ENCODE assay signal across 8 mouse cellular contexts in the genomic region with DNA sequence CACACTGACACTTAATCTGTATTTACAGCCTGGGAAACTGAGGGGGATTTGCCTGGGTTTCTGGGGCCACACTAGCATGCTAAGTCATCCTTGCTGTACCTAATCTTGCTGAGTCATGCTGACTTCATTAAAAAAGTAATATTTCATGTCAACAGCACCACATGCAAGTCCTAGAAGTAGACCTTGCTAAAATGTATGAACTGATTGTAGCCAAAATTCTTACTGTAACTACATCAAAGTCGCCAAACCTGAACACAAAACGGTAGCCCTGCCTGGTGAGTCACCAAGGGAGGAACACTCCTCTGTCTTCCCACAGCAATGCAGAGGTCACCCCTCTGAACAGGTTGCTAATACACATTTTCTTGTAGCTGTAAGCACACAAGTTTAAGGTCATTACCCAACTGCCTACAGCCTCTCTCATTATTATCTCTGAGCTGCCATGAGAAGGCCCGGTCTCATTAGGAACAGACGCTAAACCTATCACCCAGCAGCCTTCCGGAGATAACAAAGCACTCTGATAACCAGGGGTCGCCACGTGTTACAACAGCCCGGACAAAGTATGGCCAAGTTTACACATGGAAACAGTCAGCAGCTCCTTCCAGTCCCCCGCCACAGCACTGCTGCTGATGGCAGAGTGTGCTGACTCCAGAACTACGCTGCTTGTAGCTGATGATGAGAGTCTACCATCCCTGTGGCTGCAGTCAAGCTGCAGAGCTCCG. TPM values are rescaled to one million over a fixed set of nuclear protein-coding genes. Genes with fewer than 3 reads are reported as not detected.
DNase-seq lines count a peak whose midpoint lies in the region; ATAC-seq and TF ChIP-seq lines count a peak whose summit lies in the region.
"Had no signal": no experiment of that assay in that cellular context is flagged by ENCODE, and none has a peak within 500 bp of the region (broad histone marks: within the 10 kb centered on the region; RNA-seq: fewer than 3 reads in every experiment).

No protein-coding gene starts in this region.

- H3K27ac ChIP-seq in limb, embryonic 12.5 days: peak overlapping the region; percentile 35; the same call in 1 of the 2 replicates
- H3K27ac ChIP-seq in cerebellum, adult 2 months (ENCODE audit: insufficient read depth, low read length): no peak overlapping the region
- H3K27ac ChIP-seq: embryonic facial prominence, embryonic 12.5 days had no signal

- H3K27me3 ChIP-seq in limb, embryonic 12.5 days: no peaks in the 10 kb centered on the region
- H3K27me3 ChIP-seq in cerebellum, adult 2 months (ENCODE audit: control insufficient read depth, insufficient read depth, low read length): no peaks in the 10 kb centered on the region
- H3K27me3 ChIP-seq: embryonic facial prominence, embryonic 12.5 days had no signal

- peak; percentile 36 for DNase-seq in urinary bladder, postnatal 14 days (ENCODE audit: low spot score)
- DNase-seq in urinary bladder, postnatal 10 days (ENCODE audit: low spot score): no peak
- peak; percentile 64 for DNase-seq in c-Kit-positive CD71-positive TER-119-negative erythroid progenitor cells, embryonic 14.5 days (ENCODE audit: low read depth)
- DNase-seq in urinary bladder, postnatal 25 days (ENCODE audit: low spot score): no peak
- DNase-seq in cerebellum, adult 2 months: no peak
- DNase-seq in frontal cortex, postnatal 14 days (ENCODE audit: low spot score in 2 of 2): no peak

- H3K36me3 ChIP-seq in limb, embryonic 12.5 days: peaks cover 7% of the 10 kb centered on the region; the same call in 1 of the 2 replicates
- H3K36me3 ChIP-seq: embryonic facial prominence, embryonic 12.5 days had no signal

- 54% methylated on average over 11 of the region's 11 CpGs for WGBS in limb, embryonic 12.5 days
- 86% methylated on average over 11 of the region's 11 CpGs for WGBS in cerebellum, adult 2 months

- H3K9me3 ChIP-seq in limb, embryonic 12.5 days: no peaks in the 10 kb centered on the region
- H3K9me3 ChIP-seq: embryonic facial prominence, embryonic 12.5 days had no signal

- no peak overlapping the region for H3K4me2 ChIP-seq in limb, embryonic 12.5 days
- H3K4me2 ChIP-seq: embryonic facial prominence, embryonic 12.5 days had no signal

- no peak for TF ChIP-seq CTCF in cerebellum, adult 2 months (IDR thresholded peaks at IDR 0.05; ENCODE audit: borderline replicate concordance, insufficient read depth, low read depth, low read length)

- H3K9ac ChIP-seq in limb, embryonic 12.5 days (replicated peaks): no peak overlapping the region
- H3K9ac ChIP-seq: embryonic facial prominence, embryonic 12.5 days had no signal

- TF ChIP-seq POLR2A in cerebellum, adult 2 months (IDR thresholded peaks at IDR 0.05; ENCODE audit: borderline replicate concordance, insufficient read depth, low read length): no peak

- no peak overlapping the region for H3K4me3 ChIP-seq in limb, embryonic 12.5 days (replicated peaks)
- H3K4me3 ChIP-seq in cerebellum, adult 2 months (replicated peaks; ENCODE audit: insufficient read depth, low read depth, low read length): no peak overlapping the region
- H3K4me3 ChIP-seq: embryonic facial prominence, embryonic 12.5 days had no signal

- H3K4me1 ChIP-seq in limb, embryonic 12.5 days (replicated peaks): peaks cover 33% of the 10 kb centered on the region
- peaks cover 28% of the 10 kb centered on the region for H3K4me1 ChIP-seq in cerebellum, adult 2 months (ENCODE audit: control insufficient read depth, insufficient read depth, low read length)

- ATAC-seq in limb, embryonic 12.5 days (ENCODE audit: insufficient number of reproducible peaks, insufficient read depth, low FRiP score, low TSS enrichment, low read depth): no peak

RNA-seq across cellular contexts. Expression of a gene that starts 46.1 kb away (rescaled TPM):
- polyA plus RNA-seq in limb, embryonic 12.5 days (2016; fragmentation: Nextera tagmentation; extraction: Ambion mirVana): 5.1 and 5.3 TPM in 2 replicates
- polyA plus RNA-seq in cerebellum, adult 2 months (2012; rRNA removed): 32.8 and 33.0 TPM in 2 replicates

Comparison
In these comparisons a context has a peak if more than half of its experiments do, and no peak if none do; other contexts are left out.
1. DNase-seq: peak in urinary bladder, postnatal 14 days (single experiment) and c-Kit-positive CD71-positive TER-119-negative erythroid progenitor cells, embryonic 14.5 days (single experiment); none in urinary bladder, postnatal 10 days (single experiment), urinary bladder, postnatal 25 days (single experiment), cerebellum, adult 2 months (0 of 2) and frontal cortex, postnatal 14 days (0 of 2).